Mouse (Mus musculus): ENCODE measurements around the gene Rad1. TPM values are rescaled to one million over a fixed set of nuclear protein-coding genes. Genes with fewer than 3 reads are reported as not detected.

Rad1 gene
- polyA plus RNA-seq, 1 experiment from 2014 or later = 31.0 TPM

GRCm38 (mm10) chr15:10535969-10536368 lies 50.2 kb downstream of the Rad1 start:
- WGBS = 86% methylated on average over 7 of the region's 7 CpGs
- peaks cover 4% of the 10 kb centered on the region; the same call in 1 of the 2 replicates for H3K4me1 ChIP-seq (replicated peaks; ENCODE audit: control insufficient read depth, insufficient read depth, low read length)
- H3K4me2 ChIP-seq (ENCODE audit: low read length) = no peak overlapping the region
- no peak overlapping the region for H3K4me3 ChIP-seq (replicated peaks; ENCODE audit: low read length)
- H3K36me3 ChIP-seq (ENCODE audit: control insufficient read depth, insufficient read depth) = no peaks in the 10 kb centered on the region
- no peak for ATAC-seq
- H3K27me3 ChIP-seq (replicated peaks; ENCODE audit: control insufficient read depth, insufficient read depth, low read length) = no peaks in the 10 kb centered on the region
- no peak overlapping the region for H3K9ac ChIP-seq (replicated peaks; ENCODE audit: low read depth, low read length)
- no peaks in the 10 kb centered on the region for H3K9me3 ChIP-seq (ENCODE audit: control insufficient read depth, low read length)
- no peak overlapping the region for H3K27ac ChIP-seq (ENCODE audit: low read length)

- WGBS = 52% methylated on average over 16 of the region's 16 CpGs
- no peak overlapping the region for H3K9ac ChIP-seq (replicated peaks; ENCODE audit: low read depth, low read length)
- no peak overlapping the region for H3K4me2 ChIP-seq (ENCODE audit: low read length)
- H3K27ac ChIP-seq (ENCODE audit: low read length) = no peak overlapping the region
- ATAC-seq = peak; percentile 40; the same call in 1 of the 2 replicates
- H3K36me3 ChIP-seq (ENCODE audit: control insufficient read depth, insufficient read depth) = no peaks in the 10 kb centered on the region
- H3K9me3 ChIP-seq (ENCODE audit: control insufficient read depth, low read length) = no peaks in the 10 kb centered on the region
- peaks cover 4% of the 10 kb centered on the region; the same call in 1 of the 2 replicates for H3K4me1 ChIP-seq (replicated peaks; ENCODE audit: control insufficient read depth, insufficient read depth, low read length)
- no peak overlapping the region for H3K4me3 ChIP-seq (replicated peaks; ENCODE audit: low read length)
- no peaks in the 10 kb centered on the region for H3K27me3 ChIP-seq (replicated peaks; ENCODE audit: control insufficient read depth, insufficient read depth, low read length)
Observed at GRCm38 (mm10) chr15:10540271-10541088, 54.7 kb downstream of the Rad1 start.

Other genes starting within 250 kb of the Rad1 start
- not detected in 2 replicates for gene Gm21973, start 160.6 kb upstream of the Rad1 start, polyA plus RNA-seq (2015; fragmentation: Nextera tagmentation; extraction: Ambion mirVana)
- not detected in 2 replicates for gene Agxt2, start 127.5 kb upstream of the Rad1 start, polyA plus RNA-seq (2015; fragmentation: Nextera tagmentation; extraction: Ambion mirVana)
- 7.5 and 9.9 TPM in 2 replicates for gene Dnajc21, start 15.5 kb upstream of the Rad1 start, polyA plus RNA-seq (2015; fragmentation: Nextera tagmentation; extraction: Ambion mirVana)
- gene Brix1, start 71 bp upstream of the Rad1 start, polyA plus RNA-seq (2015; fragmentation: Nextera tagmentation; extraction: Ambion mirVana) = 67.6 and 77.0 TPM in 2 replicates
- not detected in 2 replicates for gene Ttc23l, start 72.7 kb downstream of the Rad1 start, polyA plus RNA-seq (2015; fragmentation: Nextera tagmentation; extraction: Ambion mirVana)
- 33.3 and 40.0 TPM in 2 replicates for gene Rai14, start 228.6 kb downstream of the Rad1 start, polyA plus RNA-seq (2015; fragmentation: Nextera tagmentation; extraction: Ambion mirVana)